Mouse (Mus musculus): ENCODE results near the gene Zfp780b. TPM values are rescaled to one million over a fixed set of nuclear protein-coding genes. Genes with fewer than 3 reads are reported as not detected.
"Not testable (repeated sequence)": the region's sequence is repeated elsewhere in the genome, so short reads cannot be mapped to it uniquely, and the experiment has no call there.

The Zfp780b gene
- total and polyA plus RNA-seq, 2 experiments from 2014 or later: 19.9 to 32.2 TPM

- not testable (repeated sequence) for H3K27me3 ChIP-seq (ENCODE audit: insufficient read depth, low read length); H3K27ac ChIP-seq (ENCODE audit: low read depth, low read length); H3K36me3 ChIP-seq (ENCODE audit: insufficient read depth); H3K9ac ChIP-seq; H3K4me2 ChIP-seq (ENCODE audit: low read depth); H3K4me1 ChIP-seq (ENCODE audit: insufficient read depth); H3K4me3 ChIP-seq (ENCODE audit: low read depth, low read length); ATAC-seq; H3K9me3 ChIP-seq (ENCODE audit: low read length)
- WGBS: 36% methylated on average over 4 of the region's 7 CpGs
- DNase-seq: peak; percentile 20
- TF ChIP-seq CTCF (IDR thresholded peaks at IDR 0.05; ENCODE audit: low read depth): peak; percentile 49; the same call in 1 of the 2 replicates
Observed at GRCm38 (mm10) chr7:27941869-27942268, 37.1 kb downstream of the Zfp780b start.

GRCm38 (mm10) chr7:27933800-27934158, 45.2 kb downstream of the Zfp780b start:
- not testable (repeated sequence) for H3K36me3 ChIP-seq (ENCODE audit: insufficient read depth); H3K27me3 ChIP-seq (ENCODE audit: insufficient read depth, low read length); H3K27ac ChIP-seq (ENCODE audit: low read depth, low read length); ATAC-seq; H3K4me3 ChIP-seq (ENCODE audit: low read depth, low read length); H3K4me1 ChIP-seq (ENCODE audit: insufficient read depth); H3K9ac ChIP-seq; H3K9me3 ChIP-seq (ENCODE audit: low read length); DNase-seq
- H3K4me2 ChIP-seq (ENCODE audit: low read depth): peak overlapping the region; percentile 43
- 45% methylated on average over 1 of the region's 9 CpGs for WGBS

DNA sequence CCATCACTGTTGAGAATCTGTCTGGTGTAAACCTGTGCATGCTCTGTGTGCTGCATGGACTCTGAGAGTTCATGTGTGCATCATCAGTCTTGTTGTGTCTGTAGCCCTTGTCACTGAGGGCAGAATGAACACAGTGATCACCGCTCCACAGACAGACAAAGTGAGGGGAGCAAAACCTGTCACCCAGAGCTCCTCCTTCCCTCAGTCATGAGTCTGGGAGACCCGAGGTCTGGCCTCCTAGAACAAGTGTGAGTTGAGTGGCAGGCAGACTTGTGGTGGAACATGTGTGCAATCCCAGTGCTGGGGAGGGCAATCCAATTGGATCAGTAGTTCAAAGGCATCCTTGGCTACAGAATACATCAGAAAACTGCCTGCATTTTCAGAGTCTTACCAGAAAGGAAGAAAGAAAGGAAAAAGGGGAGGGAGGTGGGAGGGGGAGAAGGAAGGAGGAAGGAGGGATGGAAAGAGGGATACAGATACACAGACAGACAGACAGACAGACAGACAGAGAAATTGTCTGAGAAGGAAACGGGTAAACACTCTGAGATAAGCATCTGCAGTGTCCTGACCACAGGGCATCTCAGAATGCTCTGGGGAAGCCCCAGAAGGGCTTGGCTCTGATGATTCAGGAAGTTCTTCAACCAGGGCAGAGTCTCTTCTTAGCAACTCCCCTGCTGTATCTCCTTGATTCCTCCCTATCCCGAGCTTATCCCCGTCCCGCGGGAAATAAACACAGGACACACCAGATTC, 45.7 kb downstream of the Zfp780b start:
- Histone ChIP-seq H3K36me3 (ENCODE audit: insufficient read depth) (no peaks in the 10 kb centered on the region), H3K9me3 (ENCODE audit: low read length) (no peaks in the 10 kb centered on the region), H3K4me1 (ENCODE audit: insufficient read depth) (peaks cover 6% of the 10 kb centered on the region; the same call in 1 of the 2 replicates), H3K9ac (no peak overlapping the region), H3K4me3 (ENCODE audit: low read depth, low read length) (no peak overlapping the region), H3K27me3 (ENCODE audit: insufficient read depth, low read length) (no peaks in the 10 kb centered on the region), H3K27ac (ENCODE audit: low read depth, low read length) (no peak overlapping the region), H3K4me2 (ENCODE audit: low read depth) (peak overlapping the region; percentile 43)
- DNase-seq (peak; percentile 5), ATAC-seq (no peak)
- TF ChIP-seq CTCF (IDR thresholded peaks at IDR 0.05; ENCODE audit: low read depth): no peak
- 30% methylated on average over 7 of the region's 7 CpGs for WGBS

GRCm38 (mm10) chr7:27928818-27929695, 49.9 kb downstream of the Zfp780b start, which contains the start of gene Zfp974:
Gene Zfp974, minus strand, starts transcription at chr7:27929460.
- Histone ChIP-seq H3K9ac (peak within 1 kb of the TSS; percentile 73), H3K4me2 (ENCODE audit: low read depth) (peak within 1 kb of the TSS; percentile 81), H3K4me1 (ENCODE audit: insufficient read depth) (peaks cover 6% of the 10 kb centered on the region; the same call in 1 of the 2 replicates), H3K4me3 (ENCODE audit: low read depth, low read length) (peak within 1 kb of the TSS; percentile 77), H3K36me3 (ENCODE audit: insufficient read depth) (peaks cover 11% of the 10 kb centered on the region), H3K27ac (ENCODE audit: low read depth, low read length) (peak within 1 kb of the TSS; percentile 72), H3K27me3 (ENCODE audit: insufficient read depth, low read length) (no peaks in the 10 kb centered on the region), H3K9me3 (ENCODE audit: low read length) (no peaks in the 10 kb centered on the region)
- DNase-seq (peak; percentile 88), ATAC-seq (peak; percentile 95)
- TF ChIP-seq CTCF (IDR thresholded peaks at IDR 0.05; ENCODE audit: low read depth): no peak
- WGBS: 4% methylated on average over 40 of the region's 40 CpGs

DNA sequence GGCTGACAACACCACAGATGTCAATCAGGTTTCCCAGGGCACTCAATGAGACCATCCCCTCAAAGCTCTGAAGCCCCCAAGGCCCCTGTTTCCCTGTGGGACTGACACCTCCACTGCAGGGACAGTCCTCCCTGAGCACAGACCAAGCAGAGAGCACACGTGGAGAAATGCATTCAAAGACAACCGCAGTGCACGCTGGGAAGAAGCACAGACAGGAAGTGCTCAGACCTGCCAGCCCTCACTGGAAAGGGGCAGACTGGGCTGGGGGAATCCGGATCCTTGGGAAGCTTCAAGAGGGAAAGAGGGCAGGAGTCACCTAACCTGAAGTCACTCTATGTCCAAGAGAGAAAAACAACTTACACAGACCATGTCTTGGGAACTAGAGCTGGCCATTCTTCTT, 51.9 kb downstream of the Zfp780b start:
- not testable (repeated sequence) for ATAC-seq; H3K4me2 ChIP-seq (ENCODE audit: low read depth); H3K27ac ChIP-seq (ENCODE audit: low read depth, low read length); H3K27me3 ChIP-seq (ENCODE audit: insufficient read depth, low read length); DNase-seq; H3K9ac ChIP-seq; H3K4me3 ChIP-seq (ENCODE audit: low read depth, low read length); H3K9me3 ChIP-seq (ENCODE audit: low read length); H3K4me1 ChIP-seq (ENCODE audit: insufficient read depth)
- H3K36me3 ChIP-seq (ENCODE audit: insufficient read depth): peaks cover 12% of the 10 kb centered on the region
- WGBS: 51% methylated on average over 4 of the region's 4 CpGs

DNA sequence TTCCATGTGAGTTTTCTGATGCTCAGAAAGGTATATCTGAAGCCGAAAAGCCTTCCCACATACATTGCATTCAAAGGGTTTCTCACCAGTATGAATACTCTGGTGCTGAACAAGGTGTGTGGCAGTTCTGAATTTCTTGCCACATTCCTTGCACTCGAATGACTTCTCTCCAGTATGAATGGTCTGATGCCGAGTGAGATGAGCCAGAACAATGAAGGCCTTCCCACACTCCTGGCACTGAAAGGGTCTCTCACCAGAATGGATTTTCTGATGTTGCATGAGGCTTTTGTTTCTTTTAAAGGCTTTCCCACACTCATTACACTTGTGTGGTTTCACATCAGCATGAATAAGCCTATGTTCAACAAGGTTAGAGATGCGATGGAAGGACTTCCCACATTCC, 68.0 kb downstream of the Zfp780b start:
- H3K4me3 ChIP-seq (ENCODE audit: low read depth, low read length); H3K9ac ChIP-seq; H3K27me3 ChIP-seq (ENCODE audit: insufficient read depth, low read length); H3K4me2 ChIP-seq (ENCODE audit: low read depth); DNase-seq; H3K4me1 ChIP-seq (ENCODE audit: insufficient read depth); ATAC-seq; H3K27ac ChIP-seq (ENCODE audit: low read depth, low read length); H3K9me3 ChIP-seq (ENCODE audit: low read length): not testable (repeated sequence)
- 52% methylated on average over 3 of the region's 4 CpGs for WGBS
- H3K36me3 ChIP-seq (ENCODE audit: insufficient read depth): peaks cover 35% of the 10 kb centered on the region

Other genes with a start within 250 kb of the Zfp780b start
- 41.3 and 46.0 TPM in 2 replicates for gene Zfp60, start 247.8 kb downstream of the Zfp780b start, total RNA-seq (2014; rRNA removed)
- gene Zfp60, start 247.8 kb downstream of the Zfp780b start, polyA plus RNA-seq (2015; fragmentation: Nextera tagmentation; extraction: Ambion mirVana): 24.3 and 44.3 TPM in 2 replicates
- 4.6 and 9.5 TPM in 2 replicates for gene Zfp626, start 172.0 kb downstream of the Zfp780b start, total RNA-seq (2014; rRNA removed)
- 0.84 and 1.1 TPM in 2 replicates for gene Zfp626, start 172.0 kb downstream of the Zfp780b start, polyA plus RNA-seq (2015; fragmentation: Nextera tagmentation; extraction: Ambion mirVana)
- 10.7 and 11.6 TPM in 2 replicates for gene Zfp59, start 140.6 kb downstream of the Zfp780b start, total RNA-seq (2014; rRNA removed)
- 3.5 and 5.2 TPM in 2 replicates for gene Zfp59, start 140.6 kb downstream of the Zfp780b start, polyA plus RNA-seq (2015; fragmentation: Nextera tagmentation; extraction: Ambion mirVana)
- gene Zfp607a, start 121.6 kb downstream of the Zfp780b start, total RNA-seq (2014; rRNA removed): 2.5 and 2.8 TPM in 2 replicates
- gene Zfp607a, start 121.6 kb downstream of the Zfp780b start, polyA plus RNA-seq (2015; fragmentation: Nextera tagmentation; extraction: Ambion mirVana): 0.54 and 0.68 TPM in 2 replicates
- gene Zfp974, start 49.7 kb downstream of the Zfp780b start, total RNA-seq (2014; rRNA removed): 15.3 and 19.7 TPM in 2 replicates
- 3.2 and 5.5 TPM in 2 replicates for gene Zfp974, start 49.7 kb downstream of the Zfp780b start, polyA plus RNA-seq (2015; fragmentation: Nextera tagmentation; extraction: Ambion mirVana)
- 9.5 and 14.2 TPM in 2 replicates for gene Zfp850, start 34.9 kb upstream of the Zfp780b start, total RNA-seq (2014; rRNA removed)
- gene Zfp850, start 34.9 kb upstream of the Zfp780b start, polyA plus RNA-seq (2015; fragmentation: Nextera tagmentation; extraction: Ambion mirVana): 3.8 and 4.0 TPM in 2 replicates
- gene Psmc4, start 70.9 kb upstream of the Zfp780b start, total RNA-seq (2014; rRNA removed): 200 and 233 TPM in 2 replicates
- gene Psmc4, start 70.9 kb upstream of the Zfp780b start, polyA plus RNA-seq (2015; fragmentation: Nextera tagmentation; extraction: Ambion mirVana): 265 and 268 TPM in 2 replicates
- gene Fcgbp, start 92.1 kb upstream of the Zfp780b start, total RNA-seq (2014; rRNA removed): 0.57 and 0.62 TPM in 2 replicates
- 0.45 and 0.52 TPM in 2 replicates for gene Fcgbp, start 92.1 kb upstream of the Zfp780b start, polyA plus RNA-seq (2015; fragmentation: Nextera tagmentation; extraction: Ambion mirVana)
- gene 9530053A07Rik, start 150.3 kb upstream of the Zfp780b start, total RNA-seq (2014; rRNA removed): under 0.01 and 0.19 TPM in 2 replicates
- 0.08 TPM in 2 replicates for gene 9530053A07Rik, start 150.3 kb upstream of the Zfp780b start, polyA plus RNA-seq (2015; fragmentation: Nextera tagmentation; extraction: Ambion mirVana)
- gene Fbl, start 190.5 kb upstream of the Zfp780b start, total RNA-seq (2014; rRNA removed): 40.4 and 49.5 TPM in 2 replicates
- 86.3 and 91.3 TPM in 2 replicates for gene Fbl, start 190.5 kb upstream of the Zfp780b start, polyA plus RNA-seq (2015; fragmentation: Nextera tagmentation; extraction: Ambion mirVana)
- 21.0 and 23.3 TPM in 2 replicates for gene Dyrk1b, start 200.3 kb upstream of the Zfp780b start, total RNA-seq (2014; rRNA removed)
- 5.5 and 7.4 TPM in 2 replicates for gene Dyrk1b, start 200.3 kb upstream of the Zfp780b start, polyA plus RNA-seq (2015; fragmentation: Nextera tagmentation; extraction: Ambion mirVana)